ENCODE assay signal across 8 mouse cellular contexts in the genomic region with DNA sequence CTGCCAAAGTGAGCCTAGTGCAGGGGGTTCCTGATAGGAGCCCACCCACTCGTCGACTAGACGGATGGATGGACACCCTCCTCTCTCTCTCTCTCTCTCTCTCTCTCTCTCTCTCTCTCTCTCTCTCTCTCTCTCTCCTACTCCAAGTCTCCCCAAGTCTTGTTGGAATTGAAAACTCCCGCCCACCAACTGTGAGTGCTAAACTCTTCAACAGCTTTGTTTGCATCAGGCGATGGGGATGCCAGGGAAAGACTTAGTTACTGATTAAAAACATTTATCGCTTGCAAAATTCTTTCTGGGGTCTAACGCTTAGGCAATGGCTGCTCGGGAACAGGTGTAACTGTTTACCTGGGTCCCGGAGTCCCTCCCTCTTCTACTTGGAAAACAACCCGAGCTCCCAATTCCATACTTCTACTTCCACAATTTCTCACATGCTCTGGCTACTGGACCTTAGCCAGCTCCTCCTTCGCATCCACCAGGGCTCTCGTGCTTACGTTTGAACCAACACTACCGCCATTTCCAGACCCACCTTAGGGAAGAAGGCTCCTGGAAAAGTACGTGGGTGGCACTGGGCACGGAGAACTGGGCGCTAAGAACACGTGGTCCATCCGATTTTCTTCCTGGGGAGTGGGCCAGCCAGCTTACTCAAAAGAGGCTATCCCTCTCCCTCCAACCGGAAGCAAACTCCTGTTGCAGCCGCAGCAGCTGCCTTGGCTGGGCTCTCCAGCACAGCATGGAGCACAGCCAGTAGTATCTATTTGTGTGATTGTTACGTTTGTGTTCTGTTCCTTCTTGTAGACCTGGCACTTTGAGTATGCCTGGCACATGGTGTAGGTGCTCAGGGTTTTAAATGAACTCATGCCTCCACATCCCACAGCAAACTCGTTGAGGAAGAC. TPM values are rescaled to one million over a fixed set of nuclear protein-coding genes. Genes with fewer than 3 reads are reported as not detected.
A peak's percentile ranks its signal among the peaks of the same experiment; 100 is the strongest.
DNase-seq lines count a peak whose midpoint lies in the region; ATAC-seq and TF ChIP-seq lines count a peak whose summit lies in the region.

No protein-coding gene starts in this region.

- no peak overlapping the region for H3K27ac ChIP-seq in cerebellum, adult 2 months (ENCODE audit: insufficient read depth, low read length)
- peak overlapping the region; percentile 81 for H3K27ac ChIP-seq in intestine, embryonic 15.5 days
- peak overlapping the region; percentile 61 for H3K27ac ChIP-seq in midbrain, embryonic 11.5 days (ENCODE audit: low read depth, low read length)

- no peaks in the 10 kb centered on the region for H3K9me3 ChIP-seq in intestine, embryonic 15.5 days
- no peaks in the 10 kb centered on the region for H3K9me3 ChIP-seq in midbrain, embryonic 11.5 days (ENCODE audit: control insufficient read depth, low read length)

- peak overlapping the region; percentile 7 for H3K4me3 ChIP-seq in cerebellum, adult 2 months (replicated peaks; ENCODE audit: insufficient read depth, low read depth, low read length)
- H3K4me3 ChIP-seq in intestine, embryonic 15.5 days (replicated peaks), result peak overlapping the region; percentile 32
- peak overlapping the region; percentile 7 for H3K4me3 ChIP-seq in midbrain, embryonic 11.5 days (ENCODE audit: low read depth, low read length)

- no peak for DNase-seq in cerebellum, adult 2 months
- no peak for DNase-seq in cerebellum, adult 8-10 months
- peak; percentile 33 for DNase-seq in retina, postnatal 1 day
- DNase-seq in retina, embryonic 14.5 days (ENCODE audit: low spot score), result no peak
- peak; percentile 94 for DNase-seq in midbrain, embryonic 11.5 days (ENCODE audit: low spot score, missing footprints)
- no peak for DNase-seq in adrenal gland, adult 2 months

- 31% methylated on average over 23 of the region's 23 CpGs for WGBS in cerebellum, adult 2 months
- WGBS in intestine, embryonic 15.5 days, result 10% methylated on average over 23 of the region's 23 CpGs
- 16% methylated on average over 23 of the region's 23 CpGs for WGBS in midbrain, embryonic 11.5 days

- peak; percentile 37 for ATAC-seq in intestine, embryonic 15.5 days
- ATAC-seq in midbrain, embryonic 11.5 days (ENCODE audit: low FRiP score), result no peak
- ATAC-seq in granulocyte monocyte progenitor cell, adult 5-6 weeks (replicated peaks; ENCODE audit: poor library complexity, severe bottlenecking), result no peak

- no peak for TF ChIP-seq POLR2A in cerebellum, adult 2 months (IDR thresholded peaks at IDR 0.05; ENCODE audit: borderline replicate concordance, insufficient read depth, low read length)

- H3K27me3 ChIP-seq in cerebellum, adult 2 months (ENCODE audit: control insufficient read depth, insufficient read depth, low read length), result no peaks in the 10 kb centered on the region
- H3K27me3 ChIP-seq in intestine, embryonic 15.5 days (replicated peaks), result peaks cover 23% of the 10 kb centered on the region; the same call in 1 of the 2 replicates
- H3K27me3 ChIP-seq in midbrain, embryonic 11.5 days (ENCODE audit: control insufficient read depth, insufficient read depth, low read length), result peaks cover 8% of the 10 kb centered on the region

- peak overlapping the region; percentile 75 for H3K4me2 ChIP-seq in intestine, embryonic 15.5 days (replicated peaks)
- H3K4me2 ChIP-seq in midbrain, embryonic 11.5 days, result peak overlapping the region; percentile 36

- no peak for TF ChIP-seq CTCF in cerebellum, adult 2 months (IDR thresholded peaks at IDR 0.05; ENCODE audit: borderline replicate concordance, insufficient read depth, low read depth, low read length)

- peaks cover 7% of the 10 kb centered on the region for H3K4me1 ChIP-seq in cerebellum, adult 2 months (ENCODE audit: control insufficient read depth, insufficient read depth, low read length)
- peaks cover 20% of the 10 kb centered on the region for H3K4me1 ChIP-seq in intestine, embryonic 15.5 days (replicated peaks)
- H3K4me1 ChIP-seq in midbrain, embryonic 11.5 days (ENCODE audit: control insufficient read depth, insufficient read depth, low read length), result peaks cover 25% of the 10 kb centered on the region

- peak overlapping the region; percentile 44 for H3K9ac ChIP-seq in intestine, embryonic 15.5 days
- peak overlapping the region; percentile 47; the same call in 1 of the 2 replicates for H3K9ac ChIP-seq in midbrain, embryonic 11.5 days (ENCODE audit: low read length)

- no peaks in the 10 kb centered on the region for H3K36me3 ChIP-seq in intestine, embryonic 15.5 days
- H3K36me3 ChIP-seq in midbrain, embryonic 11.5 days (ENCODE audit: control insufficient read depth, insufficient read depth, low read length), result no peaks in the 10 kb centered on the region

RNA-seq across cellular contexts. Expression of gene Asic4, which starts 8.8 kb away (rescaled TPM):
- polyA plus RNA-seq in cerebellum, adult 2 months (2012; rRNA removed), result 2.1 and 2.8 TPM in 2 replicates
- 2.6 and 2.7 TPM in 2 replicates for polyA plus RNA-seq in intestine, embryonic 15.5 days (2015; fragmentation: Nextera tagmentation; extraction: Ambion mirVana)
- polyA plus RNA-seq in midbrain, embryonic 11.5 days (2014; fragmentation: Nextera tagmentation; extraction: Ambion mirVana), result 4.6 and 5.9 TPM in 2 replicates
- 1 to 10 TPM; 3.7 to 6.8 TPM for total RNA-seq in adrenal gland, adult 2 months (2021)
- 9.5 and 13.6 TPM in 2 replicates for polyA plus RNA-seq in adrenal gland, adult 2 months (2012; rRNA removed)
- total RNA-seq in granulocyte monocyte progenitor cell, adult 5-6 weeks (2014; fragmentation: Nextera tagmentation), result not detected in 2 replicates
- total RNA-seq in granulocyte monocyte progenitor cell, adult 5-6 weeks (2017), result not detected in 2 replicates

RNA-seq across cellular contexts. Expression of gene Chpf, which starts 20.1 kb away (rescaled TPM):
- 88.3 and 92.6 TPM in 2 replicates for polyA plus RNA-seq in cerebellum, adult 2 months (2012; rRNA removed)
- polyA plus RNA-seq in intestine, embryonic 15.5 days (2015; fragmentation: Nextera tagmentation; extraction: Ambion mirVana), result 35.9 and 36.9 TPM in 2 replicates
- polyA plus RNA-seq in midbrain, embryonic 11.5 days (2014; fragmentation: Nextera tagmentation; extraction: Ambion mirVana), result 15.2 and 20.8 TPM in 2 replicates
- total RNA-seq in adrenal gland, adult 2 months (2021), result 10 to 100 TPM; 50.9 to 57.8 TPM
- 250 and 268 TPM in 2 replicates for polyA plus RNA-seq in adrenal gland, adult 2 months (2012; rRNA removed)
- 2.5 TPM in 1 of 2 replicates, not detected in the other for total RNA-seq in granulocyte monocyte progenitor cell, adult 5-6 weeks (2014; fragmentation: Nextera tagmentation)
- total RNA-seq in granulocyte monocyte progenitor cell, adult 5-6 weeks (2017), result 0.62 and 1.0 TPM in 2 replicates

RNA-seq across cellular contexts. Expression of gene Tmem198, which starts 20.3 kb away (rescaled TPM):
- 41.3 and 46.6 TPM in 2 replicates for polyA plus RNA-seq in cerebellum, adult 2 months (2012; rRNA removed)
- polyA plus RNA-seq in intestine, embryonic 15.5 days (2015; fragmentation: Nextera tagmentation; extraction: Ambion mirVana), result 2.2 and 2.4 TPM in 2 replicates
- polyA plus RNA-seq in midbrain, embryonic 11.5 days (2014; fragmentation: Nextera tagmentation; extraction: Ambion mirVana), result 11.6 and 13.0 TPM in 2 replicates
- total RNA-seq in adrenal gland, adult 2 months (2021), result 1 to 10 TPM; 2.5 to 2.8 TPM
- polyA plus RNA-seq in adrenal gland, adult 2 months (2012; rRNA removed), result 15.0 and 17.4 TPM in 2 replicates
- total RNA-seq in granulocyte monocyte progenitor cell, adult 5-6 weeks (2014; fragmentation: Nextera tagmentation), result not detected in 2 replicates
- not detected in 2 replicates for total RNA-seq in granulocyte monocyte progenitor cell, adult 5-6 weeks (2017)

RNA-seq across cellular contexts. Expression of gene Gmppa, which starts 23.3 kb away (rescaled TPM):
- 155 and 187 TPM in 2 replicates for polyA plus RNA-seq in cerebellum, adult 2 months (2012; rRNA removed)
- polyA plus RNA-seq in intestine, embryonic 15.5 days (2015; fragmentation: Nextera tagmentation; extraction: Ambion mirVana), result 98.9 and 103 TPM in 2 replicates
- 56.1 and 56.4 TPM in 2 replicates for polyA plus RNA-seq in midbrain, embryonic 11.5 days (2014; fragmentation: Nextera tagmentation; extraction: Ambion mirVana)
- total RNA-seq in adrenal gland, adult 2 months (2021), result 10 to 100 TPM; 69.1 to 77.7 TPM
- polyA plus RNA-seq in adrenal gland, adult 2 months (2012; rRNA removed), result 137 and 189 TPM in 2 replicates
- total RNA-seq in granulocyte monocyte progenitor cell, adult 5-6 weeks (2014; fragmentation: Nextera tagmentation), result 118 and 133 TPM in 2 replicates
- total RNA-seq in granulocyte monocyte progenitor cell, adult 5-6 weeks (2017), result 85.1 and 88.3 TPM in 2 replicates

RNA-seq across cellular contexts. Expression of gene Obsl1, which starts 47.2 kb away (rescaled TPM):
- 41.1 and 44.0 TPM in 2 replicates for polyA plus RNA-seq in cerebellum, adult 2 months (2012; rRNA removed)
- polyA plus RNA-seq in intestine, embryonic 15.5 days (2015; fragmentation: Nextera tagmentation; extraction: Ambion mirVana), result 70.3 and 70.5 TPM in 2 replicates
- 31.0 and 33.2 TPM in 2 replicates for polyA plus RNA-seq in midbrain, embryonic 11.5 days (2014; fragmentation: Nextera tagmentation; extraction: Ambion mirVana)
- 10 to 100 TPM; 35.9 to 56.6 TPM for total RNA-seq in adrenal gland, adult 2 months (2021)
- polyA plus RNA-seq in adrenal gland, adult 2 months (2012; rRNA removed), result 81.5 and 101 TPM in 2 replicates
- not detected in 2 replicates for total RNA-seq in granulocyte monocyte progenitor cell, adult 5-6 weeks (2014; fragmentation: Nextera tagmentation)
- total RNA-seq in granulocyte monocyte progenitor cell, adult 5-6 weeks (2017), result not detected in 2 replicates

Comparison
In these comparisons a context has a peak if more than half of its experiments do, and no peak if none do; other contexts are left out.
1. DNase-seq: peak in retina, postnatal 1 day (single experiment) and midbrain, embryonic 11.5 days (single experiment); none in cerebellum, adult 2 months (0 of 2), cerebellum, adult 8-10 months (single experiment), retina, embryonic 14.5 days (single experiment) and adrenal gland, adult 2 months (single experiment).
2. Peak in every context shown above with its lines, with median percentiles within 50 percentile points of each other: H3K4me3 ChIP-seq.